Mouse (Mus musculus) left cerebral cortex, postnatal 14 days (tissue): Measurements from ENCODE around the gene Agbl3. TPM values are rescaled to one million over a fixed set of nuclear protein-coding genes. Genes with fewer than 3 reads are reported as not detected.

Experiments used
- DNase-seq, 2 experiments: peaks; one replicate each; pipeline ENCODE4 v3.0.0; 2021 to 2022; ENCODE audit warnings: low spot score in 2 of 2, mixed read lengths in 1 of 2
- intact Hi-C: fragments of 180-260 bp; cut with DNase I; formaldehyde crosslinking; loops from one replicate; pipeline ENCODE4 v1.15.1; 2025
- long read RNA-seq, 2 experiments: library from polyadenylated mRNA; stranded (forward); transcript quantifications; one replicate each; pipeline ENCODE4 v2.0.0; 2021
- total RNA-seq, 2 experiments: library from RNA; stranded (reverse); gene quantifications; 2 replicates each; pipeline ENCODE4 v1.2.3; 2021

The Agbl3 gene
- 10 to 100 TPM; 14.5 to 19.3 TPM for total RNA-seq
- long read RNA-seq, experiment 1, transcript Agbl3-203 (4 exons, 805 nt) = major isoform, 9 of 11 reads
- long read RNA-seq, experiment 1, partial matches to known transcripts = 0 of 11 reads
- long read RNA-seq, experiment 1, other reads (novel, unspliced or antisense) = 2 of 11 reads
- long read RNA-seq, experiment 2, transcript Agbl3-203 (4 exons, 805 nt) = major isoform, 12 of 18 reads
- long read RNA-seq, experiment 2, partial matches to known transcripts = 1 of 18 reads
- long read RNA-seq, experiment 2, other reads (novel, unspliced or antisense) = 4 of 18 reads

GRCm38 (mm10) chr6:34780231-34780942 is at the start of gene Agbl3:
TSS of gene Agbl3 (plus strand) at chr6:34780432.
- peak; percentile 93 to 94 for DNase-seq
- intact Hi-C loops = loop anchor here (5.0 kb wide), 1 partner anchor 97 kb away; the partner anchor contains the start of gene Cyren

- intact Hi-C loops = no loop called here
- DNase-seq = no peak
Observed at GRCm38 (mm10) chr6:34731007-34731406, 49.2 kb upstream of the Agbl3 start.

GRCm38 (mm10) chr6:34731529-34731928 is 48.7 kb upstream of the Agbl3 start:
- no peak for DNase-seq
- intact Hi-C loops = no loop called here

- DNase-seq = no peak
- intact Hi-C loops = no loop called here
Observed at GRCm38 (mm10) chr6:34734940-34735695, 45.1 kb upstream of the Agbl3 start.

- DNase-seq = no peak
- intact Hi-C loops = no loop called here
Observed at GRCm38 (mm10) chr6:34736934-34737333, 43.3 kb upstream of the Agbl3 start.

- DNase-seq = no peak
- intact Hi-C loops = no loop called here
Observed at GRCm38 (mm10) chr6:34743946-34744345, 36.3 kb upstream of the Agbl3 start.

GRCm38 (mm10) chr6:34747846-34748245 is 32.4 kb upstream of the Agbl3 start:
- intact Hi-C loops = no loop called here
- DNase-seq = no peak

GRCm38 (mm10) chr6:34748566-34748965 is 31.7 kb upstream of the Agbl3 start:
- no peak for DNase-seq
- intact Hi-C loops = no loop called here

GRCm38 (mm10) chr6:34749526-34749925 is 30.7 kb upstream of the Agbl3 start:
- intact Hi-C loops = no loop called here

GRCm38 (mm10) chr6:34750487-34751120 is 29.6 kb upstream of the Agbl3 start:
- intact Hi-C loops = no loop called here
- no peak for DNase-seq

More at GRCm38 (mm10) chr6:34749526-34749925, 30.7 kb upstream of the Agbl3 start:
- no peak for DNase-seq

- intact Hi-C loops = no loop called here
- no peak for DNase-seq
Observed at GRCm38 (mm10) chr6:34751625-34752024, 28.6 kb upstream of the Agbl3 start.

GRCm38 (mm10) chr6:34754448-34754847 is 25.8 kb upstream of the Agbl3 start:
- intact Hi-C loops = loop anchor here (2.0 kb wide), 1 partner anchor 240 kb away; no protein-coding TSS in a partner anchor
- peak; percentile 72 to 76 for DNase-seq

GRCm38 (mm10) chr6:34758340-34758739 is 21.9 kb upstream of the Agbl3 start:
- intact Hi-C loops = loop anchor here (5.0 kb wide), 1 partner anchor 466 kb away; no protein-coding TSS in a partner anchor
- DNase-seq = no peak

GRCm38 (mm10) chr6:34760023-34760422 is 20.2 kb upstream of the Agbl3 start:
- peak; percentile 23 to 65 for DNase-seq
- intact Hi-C loops = no loop called here

GRCm38 (mm10) chr6:34765721-34766120 is 14.5 kb upstream of the Agbl3 start:
- DNase-seq = no peak
- intact Hi-C loops = no loop called here

GRCm38 (mm10) chr6:34769984-34770383 is 10.2 kb upstream of the Agbl3 start:
- intact Hi-C loops = no loop called here
- DNase-seq = no peak

GRCm38 (mm10) chr6:34770491-34770890 is 9.7 kb upstream of the Agbl3 start:
- no peak for DNase-seq
- intact Hi-C loops = no loop called here

GRCm38 (mm10) chr6:34776396-34776795 is 3.8 kb upstream of the Agbl3 start:
- intact Hi-C loops = no loop called here
- DNase-seq = no peak

- intact Hi-C loops = no loop called here
- no peak for DNase-seq
Observed at GRCm38 (mm10) chr6:34777094-34777493, 3.1 kb upstream of the Agbl3 start.
